Mouse (Mus musculus): ENCODE data around the gene Lpin2. TPM values are rescaled to one million over a fixed set of nuclear protein-coding genes. Genes with fewer than 3 reads are reported as not detected.

Gene Lpin2
- polyA plus RNA-seq, 1 experiment from 2014 or later, result 45.2 TPM

GRCm38 (mm10) chr17:71211962-71212646 is 29.7 kb downstream of the Lpin2 start:
- no peaks in the 10 kb centered on the region for H3K27me3 ChIP-seq (replicated peaks; ENCODE audit: low read depth, poor library complexity, severe bottlenecking)
- H3K36me3 ChIP-seq (replicated peaks), result peaks cover 20% of the 10 kb centered on the region
- no peaks in the 10 kb centered on the region for H3K9me3 ChIP-seq
- no peak overlapping the region for H3K27ac ChIP-seq (replicated peaks)
- 83% methylated on average over 6 of the region's 6 CpGs for WGBS
- H3K4me3 ChIP-seq, result no peak overlapping the region
- no peak for DNase-seq (ENCODE audit: low spot score)
- H3K4me1 ChIP-seq, result peaks cover 5% of the 10 kb centered on the region; the same call in 1 of the 2 replicates

GRCm38 (mm10) chr17:71213666-71214065 is 31.3 kb downstream of the Lpin2 start:
- Histone ChIP-seq H3K27me3 (replicated peaks; ENCODE audit: low read depth, poor library complexity, severe bottlenecking) (no peaks in the 10 kb centered on the region), H3K4me3 (no peak overlapping the region), H3K9me3 (0 out of 2 replicates have a peak, but pooled peaks cover 2% of the 10 kb centered on the region), H3K27ac (replicated peaks) (no peak overlapping the region), H3K36me3 (replicated peaks) (peaks cover 19% of the 10 kb centered on the region), H3K4me1 (peaks cover 5% of the 10 kb centered on the region; the same call in 1 of the 2 replicates)
- 75% methylated on average over 1 of the region's 1 CpGs for WGBS
- no peak for DNase-seq (ENCODE audit: low spot score)

- Histone ChIP-seq H3K4me3 (no peak overlapping the region), H3K27me3 (replicated peaks; ENCODE audit: low read depth, poor library complexity, severe bottlenecking) (no peaks in the 10 kb centered on the region), H3K9me3 (0 out of 2 replicates have a peak, but pooled peaks cover 2% of the 10 kb centered on the region), H3K4me1 (peaks cover 5% of the 10 kb centered on the region; the same call in 1 of the 2 replicates), H3K36me3 (replicated peaks) (peaks cover 27% of the 10 kb centered on the region), H3K27ac (replicated peaks) (no peak overlapping the region)
- 91% methylated on average over 17 of the region's 17 CpGs for WGBS
- DNase-seq (ENCODE audit: low spot score), result no peak
Observed at GRCm38 (mm10) chr17:71214514-71215240, 32.3 kb downstream of the Lpin2 start.

GRCm38 (mm10) chr17:71215241-71215839 is 33.0 kb downstream of the Lpin2 start:
- H3K27me3 ChIP-seq (replicated peaks; ENCODE audit: low read depth, poor library complexity, severe bottlenecking), result no peaks in the 10 kb centered on the region
- WGBS, result 81% methylated on average over 2 of the region's 2 CpGs
- no peak overlapping the region for H3K27ac ChIP-seq (replicated peaks)
- 0 out of 2 replicates have a peak, but pooled peaks cover 2% of the 10 kb centered on the region for H3K9me3 ChIP-seq
- 0 out of 2 replicates have a peak, but pooled peaks cover 5% of the 10 kb centered on the region for H3K4me1 ChIP-seq
- peaks cover 28% of the 10 kb centered on the region for H3K36me3 ChIP-seq (replicated peaks)
- DNase-seq (ENCODE audit: low spot score), result no peak
- no peak overlapping the region for H3K4me3 ChIP-seq

GRCm38 (mm10) chr17:71216263-71216662 is 33.9 kb downstream of the Lpin2 start:
- H3K36me3 ChIP-seq (replicated peaks), result peaks cover 37% of the 10 kb centered on the region
- H3K27me3 ChIP-seq (replicated peaks; ENCODE audit: low read depth, poor library complexity, severe bottlenecking), result no peaks in the 10 kb centered on the region
- H3K4me3 ChIP-seq, result no peak overlapping the region
- 0 out of 2 replicates have a peak, but pooled peaks cover 5% of the 10 kb centered on the region for H3K4me1 ChIP-seq
- H3K9me3 ChIP-seq, result 0 out of 2 replicates have a peak, but pooled peaks cover 2% of the 10 kb centered on the region
- WGBS, result 85% methylated on average over 2 of the region's 2 CpGs
- no peak overlapping the region for H3K27ac ChIP-seq (replicated peaks)
- DNase-seq (ENCODE audit: low spot score), result no peak

- 89% methylated on average over 5 of the region's 5 CpGs for WGBS
- peaks cover 39% of the 10 kb centered on the region for H3K36me3 ChIP-seq (replicated peaks)
Observed at GRCm38 (mm10) chr17:71217111-71217685, 34.8 kb downstream of the Lpin2 start.

GRCm38 (mm10) chr17:71221383-71221782 is 39.0 kb downstream of the Lpin2 start:
- H3K4me3 ChIP-seq, result no peak overlapping the region
- no peak for DNase-seq (ENCODE audit: low spot score)
- no peaks in the 10 kb centered on the region for H3K27me3 ChIP-seq (replicated peaks; ENCODE audit: low read depth, poor library complexity, severe bottlenecking)
- 88% methylated on average over 3 of the region's 3 CpGs for WGBS
- no peak overlapping the region for H3K27ac ChIP-seq (replicated peaks)
- 0 out of 2 replicates have a peak, but pooled peaks cover 2% of the 10 kb centered on the region for H3K9me3 ChIP-seq
- peaks cover 60% of the 10 kb centered on the region for H3K36me3 ChIP-seq (replicated peaks)
- H3K4me1 ChIP-seq, result no peaks in the 10 kb centered on the region

More at GRCm38 (mm10) chr17:71217111-71217685, 34.8 kb downstream of the Lpin2 start:
- 0 out of 2 replicates have a peak, but pooled peaks cover 5% of the 10 kb centered on the region for H3K4me1 ChIP-seq
- no peak for DNase-seq (ENCODE audit: low spot score)
- no peak overlapping the region for H3K27ac ChIP-seq (replicated peaks)
- H3K27me3 ChIP-seq (replicated peaks; ENCODE audit: low read depth, poor library complexity, severe bottlenecking), result no peaks in the 10 kb centered on the region
- H3K4me3 ChIP-seq, result no peak overlapping the region
- 0 out of 2 replicates have a peak, but pooled peaks cover 2% of the 10 kb centered on the region for H3K9me3 ChIP-seq

- H3K4me3 ChIP-seq, result no peak overlapping the region
- H3K4me1 ChIP-seq, result no peaks in the 10 kb centered on the region
- WGBS, result 84% methylated on average over 5 of the region's 5 CpGs
- H3K27ac ChIP-seq (replicated peaks), result no peak overlapping the region
- no peaks in the 10 kb centered on the region for H3K27me3 ChIP-seq (replicated peaks; ENCODE audit: low read depth, poor library complexity, severe bottlenecking)
- H3K9me3 ChIP-seq, result no peaks in the 10 kb centered on the region
- peaks cover 45% of the 10 kb centered on the region for H3K36me3 ChIP-seq (replicated peaks)
- no peak for DNase-seq (ENCODE audit: low spot score)
Observed at GRCm38 (mm10) chr17:71223676-71224075, 41.3 kb downstream of the Lpin2 start.

- 70% methylated on average over 2 of the region's 2 CpGs for WGBS
- DNase-seq (ENCODE audit: low spot score), result no peak
- Histone ChIP-seq H3K27me3 (replicated peaks; ENCODE audit: low read depth, poor library complexity, severe bottlenecking) (no peaks in the 10 kb centered on the region), H3K4me3 (no peak overlapping the region), H3K4me1 (no peaks in the 10 kb centered on the region), H3K27ac (replicated peaks) (no peak overlapping the region), H3K9me3 (no peaks in the 10 kb centered on the region), H3K36me3 (replicated peaks) (peaks cover 39% of the 10 kb centered on the region)
Observed at GRCm38 (mm10) chr17:71224521-71224920, 42.2 kb downstream of the Lpin2 start.

- Histone ChIP-seq H3K36me3 (replicated peaks) (peaks cover 44% of the 10 kb centered on the region), H3K27me3 (replicated peaks; ENCODE audit: low read depth, poor library complexity, severe bottlenecking) (no peaks in the 10 kb centered on the region), H3K4me1 (peaks cover 3% of the 10 kb centered on the region; the same call in 1 of the 2 replicates), H3K9me3 (no peaks in the 10 kb centered on the region), H3K4me3 (no peak overlapping the region), H3K27ac (replicated peaks) (no peak overlapping the region)
- DNase-seq (ENCODE audit: low spot score), result peak; percentile 52
- 33% methylated on average over 5 of the region's 5 CpGs for WGBS
Observed at GRCm38 (mm10) chr17:71225091-71225490, 42.7 kb downstream of the Lpin2 start.

- H3K4me1 ChIP-seq, result peaks cover 4% of the 10 kb centered on the region; the same call in 1 of the 2 replicates
- no peak for DNase-seq (ENCODE audit: low spot score)
- H3K4me3 ChIP-seq, result no peak overlapping the region
- 90% methylated on average over 9 of the region's 9 CpGs for WGBS
- H3K36me3 ChIP-seq (replicated peaks), result peaks cover 48% of the 10 kb centered on the region
- no peaks in the 10 kb centered on the region for H3K27me3 ChIP-seq (replicated peaks; ENCODE audit: low read depth, poor library complexity, severe bottlenecking)
- no peaks in the 10 kb centered on the region for H3K9me3 ChIP-seq
- no peak overlapping the region for H3K27ac ChIP-seq (replicated peaks)
Observed at GRCm38 (mm10) chr17:71227128-71227895, 45.0 kb downstream of the Lpin2 start.

Data from embryonic facial prominence, embryonic 10.5 days (tissue).